In genomic region chr2:104816866-104817439, GRCm38 (mm10) we compare ENCODE assay signal across 8 mouse cellular contexts. TPM values are rescaled to one million over a fixed set of nuclear protein-coding genes. Genes with fewer than 3 reads are reported as not detected.
A peak's percentile ranks its signal among the peaks of the same experiment; 100 is the strongest.
DNase-seq lines count a peak whose midpoint lies in the region; ATAC-seq lines count a peak whose summit lies in the region.

No protein-coding gene starts in this region.

- DNase-seq in adrenal gland, postnatal 25 days, result peak; percentile 93
- peak; percentile 94 for DNase-seq in embryonic facial prominence, embryonic 11.5 days (ENCODE audit: low spot score)
- DNase-seq in heart, adult 11 months, result peak; percentile 99
- peak; percentile 89 for DNase-seq in kidney, adult 11 months
- DNase-seq in left cerebral cortex, postnatal 4 days, result peak; percentile 94
- peak; percentile 99 for DNase-seq in midbrain, embryonic 11.5 days (ENCODE audit: low spot score, missing footprints)
- peak; percentile 89 for DNase-seq in right cerebral cortex, postnatal 4 days
- DNase-seq in yolk sac, embryonic 10.5 days (ENCODE audit: low spot score), result peak; percentile 90

- peak overlapping the region; percentile 99 for H3K9ac ChIP-seq in embryonic facial prominence, embryonic 11.5 days (replicated peaks; ENCODE audit: low read length)
- H3K9ac ChIP-seq in midbrain, embryonic 11.5 days (ENCODE audit: low read length), result peak overlapping the region; percentile 97

- ATAC-seq in embryonic facial prominence, embryonic 11.5 days (replicated peaks; ENCODE audit: insufficient number of reproducible peaks, low FRiP score, low TSS enrichment, low read depth), result peak; percentile 96
- peak; percentile 96 for ATAC-seq in midbrain, embryonic 11.5 days (ENCODE audit: low FRiP score)

- H3K27me3 ChIP-seq in embryonic facial prominence, embryonic 11.5 days (ENCODE audit: control insufficient read depth, insufficient read depth, low read length), result no peaks in the 10 kb centered on the region
- H3K27me3 ChIP-seq in midbrain, embryonic 11.5 days (ENCODE audit: control insufficient read depth, insufficient read depth, low read length), result no peaks in the 10 kb centered on the region

- no peaks in the 10 kb centered on the region for H3K4me1 ChIP-seq in embryonic facial prominence, embryonic 11.5 days (ENCODE audit: control insufficient read depth, insufficient read depth, low read length)
- peaks cover 12% of the 10 kb centered on the region for H3K4me1 ChIP-seq in midbrain, embryonic 11.5 days (ENCODE audit: control insufficient read depth, insufficient read depth, low read length)

- peak overlapping the region; percentile 84 for H3K4me2 ChIP-seq in embryonic facial prominence, embryonic 11.5 days (ENCODE audit: low read depth, low read length)
- H3K4me2 ChIP-seq in midbrain, embryonic 11.5 days, result peak overlapping the region; percentile 79

- WGBS in embryonic facial prominence, embryonic 11.5 days, result 0% methylated on average over 44 of the region's 51 CpGs
- WGBS in midbrain, embryonic 11.5 days, result 1% methylated on average over 38 of the region's 51 CpGs

- peak overlapping the region; percentile 99 for H3K27ac ChIP-seq in embryonic facial prominence, embryonic 11.5 days (replicated peaks; ENCODE audit: low read depth, low read length)
- H3K27ac ChIP-seq in midbrain, embryonic 11.5 days (ENCODE audit: low read depth, low read length), result peak overlapping the region; percentile 94

- H3K36me3 ChIP-seq in embryonic facial prominence, embryonic 11.5 days (replicated peaks; ENCODE audit: control insufficient read depth, insufficient read depth, low read depth, low read length), result no peaks in the 10 kb centered on the region
- no peaks in the 10 kb centered on the region for H3K36me3 ChIP-seq in midbrain, embryonic 11.5 days (ENCODE audit: control insufficient read depth, insufficient read depth, low read length)

- no peaks in the 10 kb centered on the region for H3K9me3 ChIP-seq in embryonic facial prominence, embryonic 11.5 days (replicated peaks; ENCODE audit: control insufficient read depth, low read length)
- H3K9me3 ChIP-seq in midbrain, embryonic 11.5 days (ENCODE audit: control insufficient read depth, low read length), result no peaks in the 10 kb centered on the region

- peak overlapping the region; percentile 98 for H3K4me3 ChIP-seq in embryonic facial prominence, embryonic 11.5 days (ENCODE audit: low read depth, low read length)
- peak overlapping the region; percentile 88 for H3K4me3 ChIP-seq in midbrain, embryonic 11.5 days (ENCODE audit: low read depth, low read length)

- intact Hi-C loops in left cerebral cortex, postnatal 4 days (cut with DNase I), result no loop called here

RNA-seq across cellular contexts. Expression of gene Qser1, which starts 0.4 kb away (rescaled TPM):
- total RNA-seq in adrenal gland, postnatal 25 days (2021), result 29.0 and 29.6 TPM in 2 replicates
- polyA plus RNA-seq in embryonic facial prominence, embryonic 11.5 days (2014; fragmentation: Nextera tagmentation; extraction: Ambion mirVana), result 17.1 and 18.8 TPM in 2 replicates
- total RNA-seq in left cerebral cortex, postnatal 4 days (2021), result 10 to 100 TPM; 23.4 to 25.6 TPM
- polyA plus RNA-seq in midbrain, embryonic 11.5 days (2014; fragmentation: Nextera tagmentation; extraction: Ambion mirVana), result 15.2 and 18.1 TPM in 2 replicates

RNA-seq across cellular contexts. Expression of gene Prrg4, which starts 32.7 kb away (rescaled TPM):
- 3.0 and 5.1 TPM in 2 replicates for total RNA-seq in adrenal gland, postnatal 25 days (2021)
- polyA plus RNA-seq in embryonic facial prominence, embryonic 11.5 days (2014; fragmentation: Nextera tagmentation; extraction: Ambion mirVana), result 1.5 TPM in 2 replicates
- under 1 TPM; 0.42 to 0.85 TPM for total RNA-seq in left cerebral cortex, postnatal 4 days (2021)
- polyA plus RNA-seq in midbrain, embryonic 11.5 days (2014; fragmentation: Nextera tagmentation; extraction: Ambion mirVana), result 0.22 and 0.37 TPM in 2 replicates

RNA-seq across cellular contexts. Expression of gene Ccdc73, which starts 50.7 kb away (rescaled TPM):
- total RNA-seq in adrenal gland, postnatal 25 days (2021), result 4.5 and 7.9 TPM in 2 replicates
- polyA plus RNA-seq in embryonic facial prominence, embryonic 11.5 days (2014; fragmentation: Nextera tagmentation; extraction: Ambion mirVana), result 6.7 and 7.4 TPM in 2 replicates
- total RNA-seq in left cerebral cortex, postnatal 4 days (2021), result 1 to 10 TPM in 1 of 2 experiments, not detected in 1; 3.5 TPM
- 6.2 and 10.3 TPM in 2 replicates for polyA plus RNA-seq in midbrain, embryonic 11.5 days (2014; fragmentation: Nextera tagmentation; extraction: Ambion mirVana)

Comparison
In these comparisons a context has a peak if more than half of its experiments do, and no peak if none do; other contexts are left out.
1. Peak in every context shown above with its lines: DNase-seq, ATAC-seq, H3K4me3 ChIP-seq and H3K27ac ChIP-seq.